Mouse (Mus musculus) kidney, embryonic 16.5 days (tissue): ENCODE measurements at regions not wholly inside any gene's neighbourhood (a gene's known extent, or its start where the extent isn't known, plus 50 kb on each side); places are given as distances from the start of the nearest gene placed in this dataset.

Source experiments
- ATAC-seq: fragments of 200-750 bp; cut with Nextera tagmentation; 2 replicates; pipeline ENCODE4 v1.8.0; 2017; ENCODE audit warnings: moderate TSS enrichment; ENCODE audit not compliant: low FRiP score, low TSS enrichment
- H3K27ac ChIP-seq: fragments of 300-500 bp; sonication (generic); 2 replicates; pipeline ENCODE4 v1.5.1; 2014; ENCODE audit warnings: low read length
- H3K27me3 ChIP-seq: fragments of 300-500 bp; sonication (generic); 2 replicates; pipeline ENCODE4 v1.6.1; 2014; ENCODE audit warnings: low read length, control low read depth, mixed read lengths; ENCODE audit not compliant: insufficient read depth
- H3K36me3 ChIP-seq: fragments of 300-500 bp; sonication (generic); 2 replicates; pipeline ENCODE4 v1.6.1; 2014; ENCODE audit warnings: low read length, control low read depth, mixed read lengths; ENCODE audit not compliant: insufficient read depth
- H3K4me1 ChIP-seq: fragments of 300-500 bp; sonication (generic); 2 replicates; pipeline ENCODE4 v1.6.1; 2014; ENCODE audit warnings: low read length, control low read depth, mixed read lengths; ENCODE audit not compliant: insufficient read depth
- H3K4me2 ChIP-seq: fragments of 300-500 bp; sonication (generic); replicated peaks from 2 replicates; pipeline ENCODE4 v1.6.1; 2014; ENCODE audit warnings: low read depth, low read length
- H3K4me3 ChIP-seq: fragments of 300-500 bp; sonication (generic); 2 replicates; pipeline ENCODE4 v1.5.1; 2014; ENCODE audit warnings: mild to moderate bottlenecking, low read length
- H3K9ac ChIP-seq: fragments of 300-500 bp; sonication (generic); replicated peaks from 2 replicates; pipeline ENCODE4 v1.6.1; 2014; ENCODE audit warnings: low read length
- H3K9me3 ChIP-seq: fragments of 300-500 bp; sonication (generic); 2 replicates; pipeline ENCODE4 v1.6.1; 2016; ENCODE audit warnings: low read length, control low read depth
- WGBS: fragments of 180-500 bp; shearing (Covaris S2); extraction: QIAGEN DNeasy Blood & Tissue Kit; methylation state at CpG from one replicate; pipeline ENCODE4 v1.1.7; 2014; 5-methylcytosine and 5-hydroxymethylcytosine counted together

DNA sequence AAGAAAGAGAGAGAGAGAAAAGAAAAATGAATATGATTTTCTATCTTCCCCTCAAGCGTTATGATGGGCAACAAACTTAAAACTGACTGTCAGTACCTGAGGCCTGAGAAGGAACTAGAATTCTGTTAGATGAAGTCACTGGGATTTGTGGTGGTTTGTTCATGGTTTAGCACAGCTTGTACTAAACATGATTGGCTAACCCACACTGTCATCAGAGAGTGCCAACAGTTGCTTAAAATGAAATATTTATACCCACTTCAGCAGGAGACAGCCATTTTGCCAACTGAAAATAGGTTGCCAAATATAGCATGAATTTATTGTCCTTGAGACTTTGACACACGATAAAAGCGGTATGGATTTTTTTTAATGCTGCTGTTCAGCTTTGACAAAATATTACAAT lies 360.5 kb upstream of the Slc24a2 start:
- H3K36me3 ChIP-seq: no peaks in the 10 kb centered on the region
- H3K4me1 ChIP-seq: no peaks in the 10 kb centered on the region
- H3K9me3 ChIP-seq: no peaks in the 10 kb centered on the region
- no peak overlapping the region for H3K27ac ChIP-seq
- no peak for ATAC-seq
- no peaks in the 10 kb centered on the region for H3K27me3 ChIP-seq
- H3K4me2 ChIP-seq: no peak overlapping the region
- no peak overlapping the region for H3K9ac ChIP-seq
- WGBS: 94% methylated on average over 3 of the region's 3 CpGs
- H3K4me3 ChIP-seq: no peak overlapping the region

DNA sequence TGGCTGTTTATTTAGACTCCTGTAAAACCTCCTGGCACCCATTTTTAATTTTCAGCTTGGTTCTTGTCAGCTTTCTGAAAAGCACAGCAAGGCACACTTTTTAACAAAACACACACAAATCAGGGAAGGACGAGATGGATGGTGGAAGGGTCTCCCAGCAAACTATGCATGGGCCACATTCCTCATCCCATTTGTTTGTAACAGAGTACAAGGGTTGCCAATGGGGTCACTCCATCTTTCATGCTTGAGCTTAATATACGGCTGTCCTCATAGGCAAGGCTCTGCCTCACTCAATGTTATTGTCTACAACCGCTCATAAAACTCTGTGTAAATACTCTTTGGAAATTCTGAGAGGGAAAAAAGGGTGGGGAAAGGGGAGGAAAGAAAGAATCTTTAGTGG lies 347.9 kb upstream of the Slc24a2 start:
- Histone ChIP-seq H3K4me3 (no peak overlapping the region), H3K27me3 (peaks cover 22% of the 10 kb centered on the region), H3K36me3 (no peaks in the 10 kb centered on the region), H3K4me1 (no peaks in the 10 kb centered on the region), H3K9me3 (no peaks in the 10 kb centered on the region), H3K27ac (no peak overlapping the region), H3K4me2 (no peak overlapping the region), H3K9ac (no peak overlapping the region)
- 23% methylated on average over 3 of the region's 3 CpGs for WGBS
- ATAC-seq: peak; percentile 71; the same call in 1 of the 2 replicates

DNA sequence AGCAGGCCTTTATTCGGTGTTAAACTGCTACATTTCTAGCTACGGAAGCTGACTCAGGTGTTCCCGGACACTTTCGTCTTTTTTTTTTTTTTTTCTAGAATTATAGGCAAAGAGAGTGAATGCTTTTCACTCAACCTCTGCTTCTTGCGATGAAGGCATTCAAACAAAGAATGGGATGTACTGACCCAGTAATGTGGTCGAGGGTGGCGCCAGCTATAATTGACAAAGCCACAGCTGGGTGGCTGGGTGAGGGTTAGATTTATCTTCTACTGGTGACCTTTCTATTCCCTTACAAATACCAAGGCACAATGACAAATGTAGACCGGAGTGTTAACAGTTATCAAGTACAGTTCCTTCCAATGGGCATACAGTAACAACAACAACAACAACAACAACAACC lies 340.7 kb upstream of the Slc24a2 start:
- no peak overlapping the region for H3K27ac ChIP-seq
- H3K4me1 ChIP-seq: peaks cover 4% of the 10 kb centered on the region
- H3K9me3 ChIP-seq: no peaks in the 10 kb centered on the region
- no peaks in the 10 kb centered on the region for H3K36me3 ChIP-seq
- WGBS: 72% methylated on average over 8 of the region's 8 CpGs
- peaks cover 10% of the 10 kb centered on the region for H3K27me3 ChIP-seq
- no peak overlapping the region for H3K4me3 ChIP-seq
- H3K9ac ChIP-seq: no peak overlapping the region
- H3K4me2 ChIP-seq: no peak overlapping the region
- no peak for ATAC-seq

DNA sequence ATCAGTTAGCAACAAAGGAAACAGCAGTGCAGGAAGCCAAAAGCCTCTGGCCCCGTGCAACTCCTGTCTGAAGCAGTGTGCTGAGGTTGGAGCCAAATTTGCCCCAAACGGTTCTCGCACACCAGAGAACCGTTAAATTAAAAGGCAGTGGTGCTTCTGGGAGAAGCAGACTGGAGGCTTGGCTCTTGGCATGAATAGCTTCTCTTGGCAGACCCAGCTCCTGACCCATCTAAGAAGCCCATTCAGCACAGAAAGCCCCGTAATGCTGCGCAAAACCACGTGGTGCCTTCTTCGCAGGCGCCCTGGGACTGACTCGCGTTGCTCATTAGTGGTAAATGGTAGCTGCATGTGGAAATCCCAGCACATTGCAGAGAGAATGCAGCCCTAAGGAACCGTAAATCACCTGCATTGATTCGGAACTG lies 340.2 kb upstream of the Slc24a2 start:
- no peaks in the 10 kb centered on the region for H3K36me3 ChIP-seq
- no peak for ATAC-seq
- H3K4me3 ChIP-seq: no peak overlapping the region
- H3K9me3 ChIP-seq: no peaks in the 10 kb centered on the region
- H3K9ac ChIP-seq: no peak overlapping the region
- H3K27me3 ChIP-seq: peaks cover 10% of the 10 kb centered on the region
- peaks cover 4% of the 10 kb centered on the region for H3K4me1 ChIP-seq
- no peak overlapping the region for H3K27ac ChIP-seq
- H3K4me2 ChIP-seq: no peak overlapping the region
- WGBS: 53% methylated on average over 13 of the region's 13 CpGs

DNA sequence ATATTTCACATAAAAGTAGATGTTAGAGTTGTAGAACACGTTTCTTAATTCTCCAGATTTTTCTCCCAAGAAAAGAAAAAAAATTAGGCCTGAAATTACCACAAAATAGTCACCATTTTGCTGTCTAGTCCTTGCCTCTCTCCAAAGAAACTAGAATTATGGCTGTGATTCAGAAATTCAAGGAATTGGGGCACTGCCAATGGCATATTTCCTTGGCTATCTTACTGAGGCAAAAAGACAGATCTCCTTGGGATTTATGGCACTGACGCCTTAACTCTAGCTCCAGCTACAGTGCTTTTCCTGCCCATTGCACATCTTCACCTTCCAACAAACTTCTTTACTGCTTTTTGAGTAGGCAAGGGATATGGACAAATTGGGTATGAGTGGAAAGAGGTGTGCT lies 336.3 kb upstream of the Slc24a2 start:
- Histone ChIP-seq H3K27ac (no peak overlapping the region), H3K9me3 (no peaks in the 10 kb centered on the region), H3K27me3 (peaks cover 3% of the 10 kb centered on the region; the same call in 1 of the 2 replicates), H3K9ac (no peak overlapping the region), H3K4me1 (peaks cover 4% of the 10 kb centered on the region), H3K4me2 (no peak overlapping the region), H3K36me3 (no peaks in the 10 kb centered on the region), H3K4me3 (no peak overlapping the region)
- ATAC-seq: no peak
- WGBS: 81% methylated on average over 2 of the region's 2 CpGs

DNA sequence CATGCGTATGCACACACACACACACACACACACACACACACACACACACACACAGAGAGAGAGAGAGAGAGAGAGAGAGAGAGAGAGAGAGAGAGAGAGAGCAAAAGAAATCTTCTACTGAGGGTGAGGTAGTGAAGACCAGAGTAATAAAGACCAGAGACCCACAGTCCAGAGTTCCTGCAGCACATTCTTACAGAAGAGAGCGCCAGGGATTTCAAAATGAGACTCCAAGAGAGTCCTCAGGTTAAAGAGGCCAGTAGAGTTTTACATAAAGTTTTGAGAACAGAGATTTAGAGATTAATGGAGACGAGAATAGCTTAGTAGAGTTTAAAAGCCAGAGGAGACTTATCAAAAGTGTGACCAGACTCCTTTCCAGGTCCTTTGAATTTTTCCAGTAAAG lies 324.6 kb upstream of the Slc24a2 start:
- Histone ChIP-seq H3K27me3 (no peaks in the 10 kb centered on the region), H3K9me3 (no peaks in the 10 kb centered on the region), H3K36me3 (no peaks in the 10 kb centered on the region), H3K9ac (no peak overlapping the region), H3K27ac (no peak overlapping the region), H3K4me2 (no peak overlapping the region), H3K4me3 (no peak overlapping the region), H3K4me1 (no peaks in the 10 kb centered on the region)
- WGBS: 73% methylated on average over 3 of the region's 3 CpGs
- no peak for ATAC-seq
